Mouse (Mus musculus) gastrocnemius, postnatal 4 days (tissue): Measurements from ENCODE around the gene Trim15. TPM values are rescaled to one million over a fixed set of nuclear protein-coding genes. Genes with fewer than 3 reads are reported as not detected.
A peak's percentile ranks its signal among the peaks of the same experiment; 100 is the strongest.
"Not testable (repeated sequence)": the region's sequence is repeated elsewhere in the genome, so short reads cannot be mapped to it uniquely, and the experiment has no call there.

Experiments used
- DNase-seq, 2 experiments: peaks; one replicate each; pipeline ENCODE4 v3.0.0; 2021 to 2022; ENCODE audit warnings: low spot score in 2 of 2, mixed read lengths in 2 of 2
- long read RNA-seq, 2 experiments: library from polyadenylated mRNA; stranded (forward); transcript quantifications; one replicate each; pipeline ENCODE4 v2.0.0; 2021
- total RNA-seq, 2 experiments: library from RNA; stranded (reverse); gene quantifications; 2 replicates each; pipeline ENCODE4 v1.2.3; 2021

Trim15 gene
- total RNA-seq, result not detected
- long read RNA-seq, experiment 1, result 0 reads
- long read RNA-seq, experiment 2, result 0 reads

DNA sequence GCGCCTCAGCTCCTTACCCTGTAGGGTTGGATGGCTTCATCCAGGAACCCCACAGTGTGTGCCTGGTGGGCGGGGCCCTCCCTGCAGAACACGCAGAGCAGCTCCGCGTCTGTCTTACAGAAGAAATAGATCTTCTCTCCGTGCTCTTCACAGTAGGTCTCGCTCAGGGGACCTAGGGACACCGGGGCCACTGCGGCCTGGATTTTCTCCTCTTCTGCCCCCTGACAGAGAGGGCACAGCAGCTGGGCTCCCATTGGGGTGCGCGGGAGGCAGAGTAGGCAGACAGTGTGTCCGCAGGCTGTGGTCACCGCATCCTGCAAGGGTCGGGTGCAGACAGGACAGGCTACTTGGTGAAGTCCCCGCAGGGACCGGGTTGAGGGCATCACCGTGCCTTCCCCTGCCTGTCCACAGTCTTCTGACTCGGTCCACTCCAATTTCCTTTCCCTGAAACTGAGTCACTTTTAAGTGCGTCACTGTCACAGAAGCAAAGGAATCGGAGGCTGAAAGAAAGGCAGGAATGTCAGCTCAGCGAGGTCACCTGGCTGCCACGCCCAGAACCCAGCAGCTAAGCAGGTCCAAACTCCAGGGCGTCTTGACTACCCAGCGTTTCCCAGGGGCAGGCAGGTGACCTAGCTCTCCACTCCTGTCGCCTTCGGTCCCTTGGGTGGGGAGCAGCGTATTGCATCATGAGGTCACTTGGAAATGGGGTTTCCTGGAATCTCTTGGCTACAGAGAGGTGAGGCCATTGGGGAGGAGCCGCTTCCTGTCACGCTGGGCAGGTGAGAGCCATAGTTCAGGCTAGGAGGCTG lies at the start of gene Trim15:
Trim15 (minus strand) TSS at position 492 of the 809 bp plus-strand sequence.
- DNase-seq, result no peak

DNA sequence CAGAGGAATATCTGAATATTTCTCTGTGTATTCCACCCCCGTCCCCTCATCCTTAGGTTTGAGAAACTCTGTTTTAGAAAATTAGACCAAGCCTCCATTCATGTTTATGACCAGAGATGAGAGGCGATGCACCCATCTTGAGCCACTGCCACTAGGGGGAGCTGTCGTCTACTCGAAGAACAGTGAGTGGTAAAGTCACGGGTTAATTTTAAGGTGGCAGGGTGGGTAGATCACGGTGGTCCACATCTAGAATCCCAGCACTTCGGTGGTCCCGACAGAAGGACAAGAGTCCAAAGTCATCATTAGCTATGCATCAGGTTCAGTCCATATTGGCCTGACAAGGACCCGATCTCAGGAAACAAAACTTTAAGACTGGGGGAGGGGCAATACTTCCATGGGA lies 48.1 kb upstream of the Trim15 start:
- peak in 1 of 2 experiments; percentile 53 for DNase-seq

- peak; percentile 30 to 76 for DNase-seq
Observed at GRCm38 (mm10) chr17:36914108-36914507, 47.1 kb upstream of the Trim15 start.

DNA sequence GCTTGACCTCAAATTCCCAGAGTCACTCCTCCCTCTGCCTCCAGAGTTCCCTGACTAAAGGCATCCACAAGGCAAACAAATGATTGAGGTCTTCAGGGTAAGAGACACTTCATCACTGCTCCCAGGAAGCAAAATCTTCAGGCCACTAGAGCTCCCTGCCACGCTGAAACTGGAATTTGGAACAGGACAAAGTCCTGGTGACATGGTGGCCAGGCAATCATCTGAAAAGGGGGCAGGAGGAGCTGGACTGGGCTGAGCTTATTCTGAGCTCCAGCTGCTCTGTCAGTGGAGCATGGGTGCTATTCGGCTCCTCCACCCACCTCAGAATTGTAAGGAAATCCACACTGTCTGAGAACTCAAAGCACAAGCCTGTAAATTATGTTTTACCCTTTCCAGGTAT lies 45.0 kb upstream of the Trim15 start:
- no peak for DNase-seq

DNA sequence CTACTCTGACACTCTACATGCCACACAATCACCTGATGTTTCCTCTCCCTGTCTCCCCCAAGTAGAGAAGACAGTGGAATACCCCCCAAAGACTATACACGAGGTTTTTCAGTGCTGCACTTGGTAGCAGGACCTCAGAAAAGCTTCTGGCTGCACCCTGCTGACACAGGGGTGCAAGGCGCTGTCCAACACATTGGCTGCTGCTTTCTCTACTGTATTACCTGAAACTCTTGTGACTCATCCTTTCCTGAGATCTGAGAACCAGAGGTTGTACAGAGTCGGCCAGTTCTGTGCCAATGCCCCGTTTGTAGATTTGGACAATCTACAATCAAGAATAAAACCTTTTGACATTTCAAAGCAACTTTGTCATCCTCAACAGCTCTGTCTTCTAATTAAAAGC lies 42.8 kb upstream of the Trim15 start:
- no peak for DNase-seq

GRCm38 (mm10) chr17:36908235-36908634 lies 41.2 kb upstream of the Trim15 start:
- no peak for DNase-seq

DNA sequence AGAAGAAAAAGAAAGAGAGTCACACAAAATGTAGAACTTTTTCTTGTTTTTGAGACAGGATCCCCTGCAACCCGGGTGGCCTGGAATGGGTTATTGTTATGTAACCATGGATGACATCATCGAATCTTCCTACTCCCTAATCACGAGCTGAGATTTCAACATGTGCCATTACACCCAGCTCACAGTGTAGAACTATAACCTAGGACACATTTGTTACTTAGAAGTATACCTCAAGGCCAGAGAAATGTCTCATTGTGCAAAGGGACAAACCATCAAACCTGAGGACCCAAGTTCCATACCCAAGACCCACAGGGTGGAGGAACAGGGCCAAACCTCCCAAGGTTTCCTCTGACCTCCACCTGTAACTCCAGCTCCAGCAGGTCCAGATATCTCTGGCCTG lies 36.6 kb upstream of the Trim15 start:
- DNase-seq, result no peak

DNA sequence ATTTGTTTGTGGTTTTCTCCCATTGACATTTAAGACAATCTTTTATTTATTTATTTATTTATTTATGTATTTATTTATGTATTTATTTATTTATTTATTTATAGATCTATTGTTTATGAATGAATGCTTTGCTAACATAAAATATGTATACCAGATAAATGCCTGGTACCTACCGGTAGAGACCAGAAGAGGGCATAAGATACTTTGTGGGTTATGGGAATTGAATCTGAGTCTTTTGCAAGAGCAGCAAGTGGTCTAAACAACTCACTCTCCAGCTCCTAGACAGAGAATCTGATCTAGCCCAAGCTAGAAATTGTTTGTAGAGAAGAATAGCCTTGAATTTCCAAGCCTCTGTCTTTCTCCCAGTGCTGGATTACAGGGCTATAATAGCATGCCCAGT lies 33.7 kb upstream of the Trim15 start:
- no peak for DNase-seq

DNA sequence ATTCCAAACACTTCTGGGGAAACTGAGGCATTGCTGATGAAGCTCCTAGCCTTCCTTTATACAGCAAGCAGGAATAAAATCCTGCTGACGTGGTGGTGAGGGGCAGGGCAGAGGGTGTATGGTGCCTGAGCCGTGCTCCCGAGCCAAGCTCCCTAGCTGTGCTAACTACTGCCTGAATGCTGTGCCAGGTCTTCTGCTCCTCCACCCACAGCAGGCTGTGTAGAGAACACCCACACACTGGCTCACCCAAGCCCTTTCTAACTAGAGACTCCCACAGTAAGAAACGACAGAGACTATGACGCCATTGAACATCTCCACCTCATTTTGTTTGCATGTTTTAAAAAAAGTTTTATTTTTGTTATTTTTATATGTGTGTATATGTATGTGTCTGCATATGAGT lies 33.0 kb upstream of the Trim15 start:
- DNase-seq, result no peak

DNA sequence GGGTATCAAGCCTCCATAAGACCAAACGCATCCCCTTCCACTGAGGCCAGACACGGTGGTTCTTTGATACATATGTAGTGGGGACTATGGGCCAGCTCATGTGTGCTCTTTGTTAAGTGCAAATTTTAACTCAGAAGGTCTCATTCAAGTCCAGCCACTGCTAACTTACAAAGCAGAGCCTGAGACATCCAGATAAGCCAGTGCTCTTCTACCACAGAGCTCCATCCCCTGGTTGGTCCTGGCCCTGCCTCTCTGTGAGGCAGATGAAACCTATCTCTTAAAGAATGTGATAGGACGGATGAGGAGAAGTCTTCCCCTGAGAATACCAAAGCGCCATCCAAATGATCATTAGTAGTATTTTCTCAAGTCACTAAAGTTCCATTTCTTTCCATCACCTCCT lies 32.4 kb upstream of the Trim15 start:
- no peak for DNase-seq

DNA sequence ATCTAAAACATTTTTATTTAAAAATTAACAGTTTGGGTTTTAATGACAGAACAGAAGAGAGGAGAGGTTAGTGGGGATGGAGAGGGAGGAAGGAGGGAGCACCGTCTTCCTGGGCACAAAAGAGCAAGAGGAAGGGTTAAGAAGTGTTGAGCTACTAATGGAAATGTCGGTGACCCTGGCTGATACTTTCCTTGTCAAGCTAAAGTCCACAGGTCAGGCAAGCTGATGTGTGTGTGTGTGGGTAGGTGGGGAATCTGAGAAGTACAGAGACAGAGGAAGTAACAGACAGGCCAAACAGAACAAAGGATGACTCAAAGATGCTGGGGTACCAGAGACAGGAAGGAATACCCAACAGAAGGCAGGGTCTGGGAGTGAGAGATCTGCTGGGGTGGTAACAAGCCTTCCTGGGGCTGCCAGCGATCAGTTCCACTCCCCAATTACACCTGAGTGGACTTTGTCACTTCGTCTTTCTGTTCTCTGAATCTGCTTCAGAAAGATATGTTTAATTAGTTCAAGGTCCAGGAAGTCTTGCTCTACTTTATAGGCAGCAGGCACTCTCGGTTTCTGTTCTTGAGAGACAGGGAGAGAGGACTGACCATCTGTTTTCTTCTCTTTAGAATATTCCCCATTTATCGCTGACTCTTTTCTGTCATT lies 30.7 kb upstream of the Trim15 start, which contains the start of gene Trim31:
Trim31 (plus strand) TSS at position 567 of the 654 bp plus-strand sequence.
- no peak for DNase-seq

GRCm38 (mm10) chr17:36897065-36897464 lies 30.1 kb upstream of the Trim15 start:
- DNase-seq, result no peak

- no peak for DNase-seq
Observed at GRCm38 (mm10) chr17:36896583-36896982, 29.6 kb upstream of the Trim15 start.

GRCm38 (mm10) chr17:36893387-36893786 lies 26.4 kb upstream of the Trim15 start:
- no peak for DNase-seq

DNA sequence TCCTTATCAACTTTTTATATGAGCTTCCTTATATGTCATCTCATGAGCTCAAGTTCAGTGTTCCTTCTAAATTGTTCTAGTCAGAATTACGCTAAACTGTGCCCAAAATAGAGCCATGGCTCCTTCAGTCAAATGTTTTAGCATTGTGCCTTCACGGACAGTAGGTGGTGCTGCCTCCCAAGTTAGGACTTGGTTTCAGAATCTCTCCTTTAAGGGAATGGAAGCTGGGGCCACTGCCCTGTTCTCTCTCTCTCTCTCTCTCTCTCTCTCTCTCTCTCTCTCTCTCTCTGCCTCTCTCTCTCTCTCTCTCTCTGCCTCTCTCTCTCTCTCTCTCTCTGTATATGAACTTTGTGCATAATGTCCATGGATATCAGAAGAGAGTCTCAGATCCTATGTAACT lies 25.4 kb upstream of the Trim15 start:
- DNase-seq, result no peak

DNA sequence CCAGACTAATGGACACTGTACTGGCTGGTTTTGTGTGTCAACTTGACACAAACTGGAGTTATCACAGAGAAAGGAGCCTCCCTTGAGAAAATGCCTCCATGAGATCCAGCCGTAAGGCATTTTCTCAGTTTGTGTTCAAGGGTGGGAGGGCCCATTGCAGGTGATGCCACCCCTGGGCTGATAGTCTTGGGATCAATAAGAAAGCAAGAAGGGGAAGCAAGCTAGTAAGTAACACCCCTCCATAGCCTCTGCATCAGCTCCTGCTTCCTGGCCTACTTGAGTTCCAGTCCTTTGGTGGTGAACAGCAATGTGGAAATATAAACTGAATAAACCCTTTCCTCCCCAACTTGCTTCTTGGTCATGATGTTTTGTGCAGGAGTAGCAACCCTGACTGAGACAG lies 24.5 kb upstream of the Trim15 start:
- not testable (repeated sequence) for DNase-seq

DNA sequence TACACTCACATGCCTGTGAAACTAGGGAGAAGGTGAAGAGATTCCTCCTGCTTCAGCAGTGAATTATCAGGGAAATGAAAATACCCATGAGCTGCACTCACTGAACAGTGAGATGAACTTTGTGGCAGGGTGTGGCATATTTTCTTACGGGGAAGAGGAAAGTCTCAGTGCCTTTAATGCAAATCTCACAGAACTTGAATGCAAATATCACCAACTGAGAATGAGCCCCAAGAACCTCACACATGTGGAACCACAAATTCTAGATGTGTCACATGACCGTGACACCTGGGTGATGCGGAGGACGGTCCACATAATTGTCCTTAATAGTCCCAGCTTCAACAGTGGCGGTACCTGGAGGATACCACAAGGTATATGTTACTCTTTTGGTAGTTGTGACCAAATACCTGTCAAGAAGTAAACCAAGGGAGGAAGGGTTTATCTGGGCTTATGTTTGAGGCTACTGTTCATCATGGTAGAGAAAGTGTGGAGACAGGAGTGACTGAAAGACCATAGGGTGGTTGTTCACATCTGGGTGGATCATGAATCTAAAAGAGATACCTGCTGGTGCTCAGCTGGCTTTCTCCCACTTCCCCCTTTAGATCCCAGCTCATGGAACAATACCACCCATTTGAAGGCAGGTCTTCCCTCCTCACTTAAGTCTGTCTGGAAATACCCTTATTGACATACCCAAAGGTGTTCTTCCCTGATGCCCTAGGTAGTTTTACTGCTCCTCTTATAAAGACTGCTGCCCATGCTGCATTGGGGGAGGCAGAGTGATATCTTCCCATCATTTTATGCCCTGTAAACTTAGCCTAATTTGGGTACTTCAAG lies 23.3 kb upstream of the Trim15 start, which contains the start of gene Trim40:
Trim40 (minus strand) TSS at position 51 of the 831 bp plus-strand sequence.
- DNase-seq, result no peak

- DNase-seq, result no peak
Observed at GRCm38 (mm10) chr17:36885132-36885790, 18.3 kb upstream of the Trim15 start.

- no peak for DNase-seq
Observed at GRCm38 (mm10) chr17:36883350-36883749, 16.3 kb upstream of the Trim15 start.

DNA sequence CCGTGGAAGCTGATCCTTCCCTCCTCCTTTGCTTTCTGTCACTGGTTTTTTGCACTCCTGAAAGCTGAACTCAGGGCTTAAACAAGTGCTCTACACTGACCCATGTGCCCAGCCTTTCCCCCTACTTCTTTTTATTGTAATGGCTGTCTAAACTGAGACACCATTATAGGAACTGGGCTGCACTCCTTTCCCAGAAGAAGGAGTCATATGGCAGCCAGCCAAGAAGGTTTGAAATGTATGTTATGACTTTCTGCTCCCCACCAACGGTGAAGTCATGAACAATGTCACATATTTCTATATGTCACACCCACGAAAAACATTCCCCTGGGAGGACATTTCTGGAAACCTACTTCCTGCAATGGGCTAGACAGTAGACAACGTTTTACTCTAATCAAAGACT lies 7.6 kb upstream of the Trim15 start:
- DNase-seq, result no peak
